Mouse (Mus musculus): ENCODE measurements around the gene Atp11b. TPM values are rescaled to one million over a fixed set of nuclear protein-coding genes. Genes with fewer than 3 reads are reported as not detected.

Atp11b gene
- polyA plus RNA-seq, 1 experiment from 2014 or later: 32.1 TPM

DNA sequence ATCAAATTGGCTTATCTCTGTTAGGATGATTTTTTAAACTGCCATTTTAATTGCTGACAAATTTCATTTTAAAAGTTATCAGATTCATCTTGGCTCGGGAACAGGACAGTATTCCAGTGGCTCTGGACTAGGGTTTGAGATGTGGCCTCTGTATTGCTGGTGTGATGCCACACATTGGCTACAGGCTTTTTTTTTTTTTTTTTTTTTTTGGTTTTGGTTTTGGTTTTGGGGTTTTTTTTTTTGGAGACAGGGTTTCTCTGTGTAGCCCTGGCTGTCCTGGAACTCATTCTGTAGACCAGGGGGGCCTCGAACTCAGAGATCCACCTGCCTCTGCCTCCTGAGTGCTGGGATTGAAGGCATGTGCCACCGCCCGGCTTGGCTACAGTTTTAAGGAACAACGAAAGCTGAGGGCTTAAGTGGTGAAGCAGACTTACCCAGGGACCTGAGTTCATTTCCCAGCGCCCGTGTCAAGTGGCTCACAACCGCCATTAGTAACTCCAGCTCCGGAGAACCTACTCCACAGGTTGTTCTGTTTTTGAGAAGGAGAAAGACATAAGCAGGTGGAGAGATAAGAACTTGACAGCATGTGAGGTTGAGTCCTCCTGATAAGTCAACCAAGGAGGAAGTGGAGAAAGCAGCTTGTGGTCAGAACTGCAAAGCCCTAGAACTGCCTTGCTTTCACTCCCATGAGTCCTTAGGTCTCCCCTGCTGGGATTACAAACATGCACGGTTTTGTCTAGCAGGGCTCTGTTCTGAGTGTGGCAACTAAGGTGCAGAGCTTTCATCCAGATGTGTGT is 21.7 kb upstream of the Atp11b start:
- Histone ChIP-seq H3K4me3 (no peak overlapping the region), H3K9me3 (replicated peaks) (peaks cover 10% of the 10 kb centered on the region), H3K4me2 (no peak overlapping the region), H3K9ac (no peak overlapping the region), H3K4me1 (replicated peaks) (no peaks in the 10 kb centered on the region), H3K27ac (ENCODE audit: poor library complexity, severe bottlenecking) (no peak overlapping the region), H3K36me3 (no peaks in the 10 kb centered on the region), H3K27me3 (replicated peaks) (no peaks in the 10 kb centered on the region)
- ATAC-seq (ENCODE audit: insufficient number of reproducible peaks, low FRiP score): no peak
- 67% methylated on average over 10 of the region's 10 CpGs for WGBS

DNA sequence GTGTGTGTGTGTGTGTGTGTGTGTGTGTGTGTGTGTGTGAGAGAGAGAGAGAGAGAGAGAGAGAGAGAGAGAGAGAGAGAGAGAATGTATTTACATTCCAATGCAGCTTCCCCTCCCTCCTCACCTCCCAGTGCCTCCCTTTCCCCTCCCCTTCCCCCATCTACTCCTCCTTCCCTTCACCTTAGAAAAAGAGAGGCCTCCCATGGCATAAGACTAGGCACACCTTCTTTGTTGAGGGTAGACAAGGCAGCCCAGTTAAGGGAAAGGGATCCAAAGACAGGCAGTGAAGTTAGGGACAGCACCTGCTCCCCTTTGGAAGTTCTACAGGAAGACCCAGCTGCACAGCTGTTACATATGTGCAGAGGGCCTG is 21.1 kb upstream of the Atp11b start:
- H3K4me3 ChIP-seq: no peak overlapping the region
- H3K27me3 ChIP-seq (replicated peaks): no peaks in the 10 kb centered on the region
- no peak overlapping the region for H3K9ac ChIP-seq
- H3K4me1 ChIP-seq (replicated peaks): no peaks in the 10 kb centered on the region
- ATAC-seq (ENCODE audit: insufficient number of reproducible peaks, low FRiP score): no peak
- peaks cover 10% of the 10 kb centered on the region for H3K9me3 ChIP-seq (replicated peaks)
- no peak overlapping the region for H3K27ac ChIP-seq (ENCODE audit: poor library complexity, severe bottlenecking)
- no peak overlapping the region for H3K4me2 ChIP-seq
- no peaks in the 10 kb centered on the region for H3K36me3 ChIP-seq

DNA sequence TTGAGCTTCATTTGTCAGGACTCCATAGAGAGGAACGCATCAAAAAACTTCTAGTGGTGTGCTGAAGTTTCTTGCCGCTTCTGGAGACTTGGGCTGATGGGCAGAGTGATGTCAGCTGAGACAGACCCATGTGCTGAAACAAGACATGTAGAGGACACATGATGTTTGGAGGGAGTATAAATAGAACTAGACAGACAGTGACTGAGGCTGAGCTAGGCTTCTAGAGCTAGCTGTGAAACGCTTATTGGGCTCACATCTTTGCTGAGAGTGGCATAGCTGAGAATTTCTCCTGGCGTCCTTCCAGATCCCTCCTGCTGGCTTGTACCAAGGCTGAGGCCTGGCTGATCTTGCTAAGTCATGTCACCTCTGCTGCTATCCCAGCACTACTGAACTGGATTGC is 19.4 kb upstream of the Atp11b start:
- no peak overlapping the region for H3K4me3 ChIP-seq
- H3K27ac ChIP-seq (ENCODE audit: poor library complexity, severe bottlenecking): no peak overlapping the region
- no peak for ATAC-seq (ENCODE audit: insufficient number of reproducible peaks, low FRiP score)
- no peak overlapping the region for H3K4me2 ChIP-seq
- H3K9me3 ChIP-seq (replicated peaks): peaks cover 10% of the 10 kb centered on the region
- WGBS: 71% methylated on average over 4 of the region's 4 CpGs
- H3K27me3 ChIP-seq (replicated peaks): no peaks in the 10 kb centered on the region
- no peaks in the 10 kb centered on the region for H3K4me1 ChIP-seq (replicated peaks)
- no peaks in the 10 kb centered on the region for H3K36me3 ChIP-seq
- H3K9ac ChIP-seq: no peak overlapping the region

DNA sequence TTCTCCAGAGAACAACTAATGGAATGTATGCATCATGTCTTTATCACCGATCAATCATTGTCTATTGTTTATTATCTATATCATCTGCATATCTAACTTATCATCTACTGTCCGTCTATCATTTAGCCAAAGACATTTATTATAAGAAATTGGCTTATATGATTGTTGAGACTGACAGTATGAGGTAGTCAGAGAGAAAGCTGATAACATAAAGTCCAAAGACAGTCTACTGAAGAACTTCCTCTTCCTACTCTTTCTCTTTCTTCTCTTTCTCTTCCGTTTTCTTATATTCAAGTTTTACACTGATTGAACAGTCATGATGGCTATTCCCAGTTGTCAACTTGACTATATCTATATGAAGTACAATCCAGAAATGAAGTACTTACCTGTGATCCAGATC is 15.8 kb upstream of the Atp11b start:
- no peak overlapping the region for H3K4me2 ChIP-seq
- no peaks in the 10 kb centered on the region for H3K27me3 ChIP-seq (replicated peaks)
- 75% methylated on average over 3 of the region's 3 CpGs for WGBS
- H3K36me3 ChIP-seq: no peaks in the 10 kb centered on the region
- no peaks in the 10 kb centered on the region for H3K4me1 ChIP-seq (replicated peaks)
- no peak overlapping the region for H3K9ac ChIP-seq
- no peak overlapping the region for H3K27ac ChIP-seq (ENCODE audit: poor library complexity, severe bottlenecking)
- ATAC-seq (ENCODE audit: insufficient number of reproducible peaks, low FRiP score): no peak
- H3K4me3 ChIP-seq: no peak overlapping the region
- peaks cover 5% of the 10 kb centered on the region for H3K9me3 ChIP-seq (replicated peaks)

DNA sequence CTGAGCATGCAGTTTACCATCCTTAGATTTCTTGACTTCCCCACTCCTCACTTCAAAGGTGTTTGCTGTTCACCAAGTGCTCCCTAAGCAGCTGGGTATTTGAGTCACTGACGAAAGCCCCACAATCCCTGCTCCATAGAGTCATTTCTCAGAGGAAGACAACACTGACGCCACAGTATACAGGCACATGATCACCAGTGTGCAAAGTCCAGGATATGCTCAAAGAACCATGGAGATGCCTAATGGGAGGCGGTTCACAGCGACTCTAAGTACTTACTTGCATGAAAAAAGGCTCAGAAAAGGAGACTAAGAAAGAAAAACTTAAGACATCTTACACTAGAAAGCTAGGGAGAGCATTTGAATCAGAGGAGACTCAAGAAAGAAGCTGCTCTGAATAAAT is 8.9 kb upstream of the Atp11b start:
- 58% methylated on average over 4 of the region's 4 CpGs for WGBS
- ATAC-seq (ENCODE audit: insufficient number of reproducible peaks, low FRiP score): no peak

DNA sequence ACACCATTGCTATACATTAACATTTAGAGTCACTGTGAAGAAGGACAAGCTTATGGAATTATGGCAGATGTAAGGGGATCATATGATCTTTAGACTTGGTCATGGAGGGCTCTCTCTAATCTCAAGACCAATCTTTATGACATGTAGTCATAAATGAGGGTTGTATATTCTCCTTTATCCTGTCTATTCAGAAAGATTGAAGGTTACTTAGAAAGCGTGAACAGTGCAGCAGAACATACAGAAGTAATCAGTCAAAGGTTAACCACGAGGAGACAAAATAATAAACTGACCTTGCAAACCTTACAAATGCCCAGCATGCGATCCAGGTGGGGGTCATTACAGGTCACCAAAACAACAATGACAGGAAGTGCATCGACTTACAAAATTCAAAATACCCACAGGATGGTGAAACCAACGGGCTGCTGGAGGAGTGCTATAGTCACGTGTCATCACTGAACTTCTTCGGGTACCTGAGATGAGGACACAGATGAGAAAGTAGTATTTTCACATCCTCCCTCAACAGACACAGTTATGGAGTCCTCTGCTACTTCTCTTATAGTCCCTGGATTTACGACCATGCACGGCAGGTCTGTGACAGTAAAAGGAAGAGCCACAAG is 7.0 kb upstream of the Atp11b start:
- no peaks in the 10 kb centered on the region for H3K36me3 ChIP-seq
- no peaks in the 10 kb centered on the region for H3K27me3 ChIP-seq (replicated peaks)
- H3K27ac ChIP-seq (ENCODE audit: poor library complexity, severe bottlenecking): no peak overlapping the region
- 66% methylated on average over 9 of the region's 9 CpGs for WGBS
- H3K9ac ChIP-seq: no peak overlapping the region
- H3K4me3 ChIP-seq: no peak overlapping the region
- H3K4me1 ChIP-seq (replicated peaks): no peaks in the 10 kb centered on the region
- no peak for ATAC-seq (ENCODE audit: insufficient number of reproducible peaks, low FRiP score)
- no peak overlapping the region for H3K4me2 ChIP-seq
- H3K9me3 ChIP-seq (replicated peaks): no peaks in the 10 kb centered on the region

More for the DNA sequence above, 8.9 kb upstream of the Atp11b start:
- Histone ChIP-seq H3K27ac (ENCODE audit: poor library complexity, severe bottlenecking) (no peak overlapping the region), H3K9me3 (replicated peaks) (no peaks in the 10 kb centered on the region), H3K4me1 (replicated peaks) (no peaks in the 10 kb centered on the region), H3K36me3 (no peaks in the 10 kb centered on the region), H3K4me3 (no peak overlapping the region), H3K27me3 (replicated peaks) (no peaks in the 10 kb centered on the region), H3K9ac (no peak overlapping the region), H3K4me2 (no peak overlapping the region)

DNA sequence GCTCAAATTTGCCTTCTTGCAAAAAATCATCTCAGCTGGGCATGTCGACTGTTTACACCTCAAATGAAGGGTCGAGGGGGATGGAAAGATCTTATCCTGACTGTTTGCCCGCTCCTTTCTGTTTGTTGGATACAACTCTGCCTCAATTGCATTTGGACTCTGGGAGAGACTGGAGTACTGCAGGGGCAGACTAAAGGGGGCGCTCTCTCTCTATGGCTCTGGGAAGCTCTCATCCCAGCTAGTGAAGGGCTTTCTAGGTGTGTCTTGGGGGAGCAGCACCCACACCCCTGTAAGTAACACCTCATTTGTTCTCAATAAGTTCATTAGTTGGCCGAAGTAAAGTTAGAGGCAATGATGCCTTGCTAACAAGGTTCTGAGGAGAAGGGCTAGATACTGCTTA is 3.6 kb upstream of the Atp11b start:
- Histone ChIP-seq H3K27ac (ENCODE audit: poor library complexity, severe bottlenecking) (no peak overlapping the region), H3K4me3 (no peak overlapping the region), H3K9me3 (replicated peaks) (no peaks in the 10 kb centered on the region), H3K9ac (no peak overlapping the region), H3K4me2 (no peak overlapping the region), H3K36me3 (no peaks in the 10 kb centered on the region), H3K27me3 (replicated peaks) (no peaks in the 10 kb centered on the region), H3K4me1 (replicated peaks) (no peaks in the 10 kb centered on the region)
- 35% methylated on average over 5 of the region's 5 CpGs for whole genome bisulfite sequencing
- ATAC-seq (ENCODE audit: insufficient number of reproducible peaks, low FRiP score): no peak

DNA sequence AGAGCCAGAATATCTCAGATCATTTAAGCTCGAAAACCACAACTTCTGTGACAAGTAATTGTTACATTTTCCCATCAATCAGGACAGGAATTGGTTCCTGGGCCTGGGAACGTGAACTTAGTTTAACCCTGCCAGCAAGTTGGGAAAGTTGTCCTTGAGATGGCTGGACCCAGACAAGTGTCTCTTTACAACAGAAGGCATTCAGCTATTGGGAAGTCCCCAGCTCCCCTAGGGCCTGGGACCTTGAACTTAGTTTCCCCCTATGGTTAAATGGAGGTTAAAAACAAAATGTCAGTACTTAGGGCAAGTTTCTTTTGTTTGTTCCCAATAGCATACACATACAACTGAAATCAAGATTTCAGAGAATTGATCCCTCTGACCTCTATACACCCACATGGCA is 2.2 kb upstream of the Atp11b start:
- H3K36me3 ChIP-seq: no peaks in the 10 kb centered on the region
- H3K27ac ChIP-seq (ENCODE audit: poor library complexity, severe bottlenecking): no peak overlapping the region
- H3K4me3 ChIP-seq: no peak overlapping the region
- no peak overlapping the region for H3K4me2 ChIP-seq
- ATAC-seq (ENCODE audit: insufficient number of reproducible peaks, low FRiP score): no peak
- 58% methylated on average over 2 of the region's 2 CpGs for WGBS
- no peaks in the 10 kb centered on the region for H3K9me3 ChIP-seq (replicated peaks)
- no peaks in the 10 kb centered on the region for H3K4me1 ChIP-seq (replicated peaks)
- H3K27me3 ChIP-seq (replicated peaks): no peaks in the 10 kb centered on the region
- no peak overlapping the region for H3K9ac ChIP-seq

DNA sequence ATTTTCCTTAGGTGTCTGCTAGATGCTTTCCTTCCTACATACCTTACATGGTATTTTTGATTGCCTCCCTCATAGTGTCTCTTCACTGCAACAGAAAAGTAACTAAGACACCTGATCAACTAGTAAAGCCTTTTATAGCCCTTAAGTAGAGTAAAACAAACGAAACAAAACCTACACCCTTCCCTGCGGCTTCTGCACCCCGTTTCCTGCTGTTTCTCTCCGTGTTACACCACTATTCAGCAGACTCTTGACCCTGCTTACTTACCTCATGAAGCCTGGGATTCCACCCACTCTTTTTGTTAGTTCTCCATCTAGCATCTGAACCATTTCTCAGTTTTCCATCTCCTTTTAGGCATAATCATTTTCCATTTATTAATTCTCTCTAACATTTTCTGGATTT is 8.8 kb downstream of the Atp11b start:
- Histone ChIP-seq H3K36me3 (no peaks in the 10 kb centered on the region), H3K4me3 (no peak overlapping the region), H3K4me2 (no peak overlapping the region), H3K27me3 (replicated peaks) (no peaks in the 10 kb centered on the region), H3K9me3 (replicated peaks) (no peaks in the 10 kb centered on the region; the same call in 1 of the 2 replicates), H3K9ac (no peak overlapping the region), H3K4me1 (replicated peaks) (no peaks in the 10 kb centered on the region), H3K27ac (ENCODE audit: poor library complexity, severe bottlenecking) (no peak overlapping the region)
- 76% methylated on average over 4 of the region's 4 CpGs for WGBS
- no peak for ATAC-seq (ENCODE audit: insufficient number of reproducible peaks, low FRiP score)

DNA sequence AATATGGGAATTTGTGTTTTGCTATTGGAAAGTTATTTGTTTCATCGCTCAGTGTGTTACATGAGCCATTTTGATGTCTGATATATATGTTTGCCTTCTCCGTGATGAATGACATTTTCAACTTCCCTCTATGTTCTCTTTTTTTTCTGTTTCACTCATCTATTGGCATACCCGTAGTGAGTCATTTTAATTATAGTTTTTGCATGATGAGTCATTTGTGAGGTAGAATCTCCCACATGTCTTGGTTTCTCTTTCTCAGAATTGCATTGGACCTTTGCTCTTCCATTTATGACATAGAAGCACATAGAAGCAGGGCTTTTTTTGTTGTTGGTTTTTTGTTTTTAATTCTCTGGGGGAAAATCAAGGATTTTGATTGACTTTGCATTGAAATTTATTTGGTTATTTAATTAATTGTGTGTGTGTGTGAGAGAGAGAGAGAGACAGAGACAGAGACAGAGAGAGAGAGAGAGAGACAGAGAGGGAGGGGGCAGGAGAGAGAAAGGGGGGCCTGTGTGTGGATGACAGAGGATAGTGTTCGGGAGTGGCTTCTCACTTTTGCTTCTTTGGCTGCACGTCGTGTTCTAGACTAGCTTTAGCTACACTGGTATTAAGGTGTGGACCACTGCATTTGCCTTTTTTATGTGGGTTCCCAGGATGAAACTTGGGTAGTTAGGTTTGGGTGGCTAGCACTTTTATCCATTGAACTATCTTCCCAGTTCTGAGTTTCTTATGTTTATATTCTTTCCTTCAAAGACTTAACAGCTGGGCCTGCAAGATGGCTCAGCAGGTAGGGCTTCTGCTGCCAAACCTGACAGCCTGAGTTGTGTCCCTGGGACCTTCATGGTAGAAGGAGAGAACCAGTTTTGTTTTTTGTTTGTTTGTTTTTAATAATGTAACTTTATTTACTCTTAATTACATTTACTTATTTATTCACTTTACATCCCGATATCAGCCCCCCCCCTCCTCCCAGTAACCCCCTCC is 11.0 kb downstream of the Atp11b start:
- H3K4me2 ChIP-seq: no peak overlapping the region
- WGBS: 69% methylated on average over 7 of the region's 7 CpGs
- H3K4me3 ChIP-seq: no peak overlapping the region
- H3K4me1 ChIP-seq (replicated peaks): no peaks in the 10 kb centered on the region
- no peak for ATAC-seq (ENCODE audit: insufficient number of reproducible peaks, low FRiP score)
- no peaks in the 10 kb centered on the region; the same call in 1 of the 2 replicates for H3K36me3 ChIP-seq
- no peaks in the 10 kb centered on the region; the same call in 1 of the 2 replicates for H3K9me3 ChIP-seq (replicated peaks)
- H3K27ac ChIP-seq (ENCODE audit: poor library complexity, severe bottlenecking): no peak overlapping the region
- no peaks in the 10 kb centered on the region for H3K27me3 ChIP-seq (replicated peaks)
- no peak overlapping the region for H3K9ac ChIP-seq

DNA sequence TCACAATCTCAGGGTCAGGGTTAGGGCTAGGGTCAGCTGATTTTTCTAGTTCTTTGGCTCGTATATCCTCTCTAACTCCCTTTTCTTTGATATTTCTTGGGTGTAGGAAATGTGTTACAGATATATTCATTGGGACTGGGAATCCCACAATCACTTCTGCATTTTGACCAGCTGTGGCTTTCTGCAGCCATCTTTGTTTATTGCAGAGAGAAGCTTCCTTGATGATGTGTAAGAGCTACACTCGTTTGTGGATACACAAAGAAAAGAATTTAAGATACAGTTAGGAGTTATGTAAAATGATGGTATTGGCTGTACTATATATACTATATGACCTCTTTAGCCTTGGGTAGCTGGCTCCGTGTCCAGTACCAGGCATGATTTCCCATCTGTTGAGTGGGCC is 25.8 kb downstream of the Atp11b start:
- Histone ChIP-seq H3K9me3 (replicated peaks) (no peaks in the 10 kb centered on the region), H3K27ac (ENCODE audit: poor library complexity, severe bottlenecking) (no peak overlapping the region), H3K27me3 (replicated peaks) (no peaks in the 10 kb centered on the region), H3K4me1 (replicated peaks) (no peaks in the 10 kb centered on the region), H3K36me3 (peaks cover 2% of the 10 kb centered on the region; the same call in 1 of the 2 replicates), H3K4me2 (no peak overlapping the region), H3K9ac (no peak overlapping the region), H3K4me3 (no peak overlapping the region)
- ATAC-seq (ENCODE audit: insufficient number of reproducible peaks, low FRiP score): no peak
- 78% methylated on average over 3 of the region's 3 CpGs for WGBS
